Mouse (Mus musculus) MEL (cell line): ENCODE measurements around the gene Btbd1.

ENCODE experiments used
- CTCF ChIP-seq, 3 experiments: IDR thresholded peaks in 2 of 3; conservative IDR thresholded peaks in 1 of 3; 2 replicates each; pipeline ENCODE4 v1.5.1; 2011 to 2012; ENCODE audit warnings: low read length in 3 of 3, low read depth in 2 of 3, mild to moderate bottlenecking in 2 of 3, improper control_type of control experiment in 1 of 3, inconsistent platforms in 1 of 3, mixed read lengths in 1 of 3, moderate library complexity in 1 of 3; ENCODE audit not compliant: control insufficient read depth in 1 of 3, insufficient read depth in 1 of 3, poor library complexity in 1 of 3, severe bottlenecking in 1 of 3
- USF1 ChIP-seq: IDR thresholded peaks from 2 replicates; pipeline ENCODE4 v1.6.1; 2014; ENCODE audit warnings: low read depth, mild to moderate bottlenecking, inconsistent platforms, low read length, improper control_type of control experiment, moderate library complexity

- TF ChIP-seq CTCF (IDR thresholded peaks at IDR 0.05 in 2 of 3, conservative IDR thresholded peaks at IDR 0.05 in 1 of 3; ENCODE audit: control insufficient read depth in 1 of 3, insufficient read depth in 1 of 3, low read depth in 2 of 3, low read length in 3 of 3, poor library complexity in 1 of 3, severe bottlenecking in 1 of 3) (no peak), USF1 (no peak)
Measured at GRCm38 (mm10) chr7:81874636-81875035, 45.4 kb upstream of the Btbd1 start.
